Mouse (Mus musculus): ENCODE data around the gene Ppp2r5d.
A peak's percentile ranks its signal among the peaks of the same experiment; 100 is the strongest.

Gene Ppp2r5d

DNA sequence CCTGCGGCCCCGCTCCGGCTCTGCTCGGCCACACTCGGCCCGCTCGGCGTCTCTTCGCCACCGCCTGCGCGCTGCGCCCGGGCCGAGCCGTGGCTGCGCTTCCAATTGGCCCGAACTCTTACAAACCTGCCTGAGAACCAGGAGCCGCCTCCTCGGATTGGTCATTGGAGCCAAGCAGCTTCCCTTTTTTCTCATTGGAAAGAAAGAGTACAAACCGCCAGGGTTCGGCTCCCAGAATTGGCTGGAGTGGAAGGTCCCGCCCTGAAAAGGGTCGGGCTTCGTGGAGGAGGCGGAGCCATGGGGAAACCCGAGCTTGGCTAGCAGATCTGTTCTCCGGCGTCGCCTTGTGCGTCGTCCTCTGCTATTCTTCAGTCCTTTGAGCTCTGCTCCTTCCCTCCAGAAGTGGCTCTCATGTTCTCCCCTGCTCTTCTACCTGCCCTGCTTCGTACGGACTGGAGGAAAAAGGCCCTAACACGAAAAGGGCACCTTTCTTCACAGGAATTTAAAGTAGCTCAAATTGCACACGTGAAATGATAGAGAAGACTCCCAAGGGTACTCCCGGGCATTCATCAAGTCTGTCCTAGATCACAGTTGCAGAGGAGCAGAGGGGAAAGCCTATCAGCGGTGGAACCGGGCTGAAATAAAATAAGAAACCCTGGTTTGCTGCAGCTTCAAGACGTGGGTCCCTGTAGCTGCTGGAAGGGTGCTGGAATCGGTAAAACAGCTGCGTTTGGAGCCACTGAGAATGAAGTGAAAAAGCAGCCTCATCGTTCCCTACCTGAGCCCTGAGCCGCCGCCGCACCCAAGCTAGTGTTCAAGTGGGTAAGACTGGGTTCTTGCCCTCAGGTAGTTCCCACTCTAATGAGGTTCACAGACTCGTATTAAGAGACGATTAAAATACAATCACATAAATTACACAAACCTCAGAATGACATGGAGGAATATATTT is at the start of gene Ppp2r5d:
TSS of gene Ppp2r5d (minus strand) at position 225 of the 949 bp plus-strand sequence.
- peak; percentile 96 to 98 for DNase-seq

DNA sequence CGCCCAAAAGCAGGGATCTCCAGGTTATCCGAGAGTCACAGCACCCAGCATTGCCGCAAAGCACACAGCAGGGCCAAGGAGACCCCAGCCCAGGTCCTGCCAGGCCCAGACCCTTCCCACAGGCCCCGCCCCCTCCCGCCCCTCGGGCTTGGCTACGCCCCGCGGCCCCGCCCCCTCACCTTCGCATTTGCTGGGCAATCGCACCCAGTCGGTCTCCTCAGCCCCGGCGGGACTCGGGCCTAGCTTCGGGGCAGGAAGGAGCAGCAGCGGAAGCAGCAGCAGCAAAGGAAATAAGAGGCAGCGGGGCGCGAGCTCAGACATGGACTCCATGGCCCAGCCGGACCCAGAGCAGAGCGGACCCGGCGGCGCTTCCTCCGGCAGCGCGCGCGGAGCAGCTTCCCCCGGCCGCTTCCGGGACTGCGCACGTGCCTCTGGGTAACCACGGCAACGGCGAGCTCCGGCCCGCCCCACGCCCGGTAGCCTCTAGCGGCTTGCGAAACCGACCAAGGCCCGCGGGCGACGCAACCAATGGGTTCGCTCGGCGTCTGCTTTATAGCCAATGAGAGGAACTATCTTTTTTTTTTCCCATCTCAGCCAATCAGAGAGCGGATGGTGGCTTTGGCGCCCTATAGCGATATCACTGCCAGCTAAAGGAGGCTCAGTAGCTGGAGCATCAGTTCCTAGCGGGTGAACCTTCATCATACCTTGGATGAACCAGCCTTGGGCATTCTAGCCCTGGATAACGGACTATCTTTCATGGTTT is 47.1 kb upstream of the Ppp2r5d start, which contains the start of gene Cnpy3:
TSS of gene Cnpy3 (minus strand) at position 421 of the 763 bp plus-strand sequence.
- peak; percentile 98 to 99 for DNase-seq

DNA sequence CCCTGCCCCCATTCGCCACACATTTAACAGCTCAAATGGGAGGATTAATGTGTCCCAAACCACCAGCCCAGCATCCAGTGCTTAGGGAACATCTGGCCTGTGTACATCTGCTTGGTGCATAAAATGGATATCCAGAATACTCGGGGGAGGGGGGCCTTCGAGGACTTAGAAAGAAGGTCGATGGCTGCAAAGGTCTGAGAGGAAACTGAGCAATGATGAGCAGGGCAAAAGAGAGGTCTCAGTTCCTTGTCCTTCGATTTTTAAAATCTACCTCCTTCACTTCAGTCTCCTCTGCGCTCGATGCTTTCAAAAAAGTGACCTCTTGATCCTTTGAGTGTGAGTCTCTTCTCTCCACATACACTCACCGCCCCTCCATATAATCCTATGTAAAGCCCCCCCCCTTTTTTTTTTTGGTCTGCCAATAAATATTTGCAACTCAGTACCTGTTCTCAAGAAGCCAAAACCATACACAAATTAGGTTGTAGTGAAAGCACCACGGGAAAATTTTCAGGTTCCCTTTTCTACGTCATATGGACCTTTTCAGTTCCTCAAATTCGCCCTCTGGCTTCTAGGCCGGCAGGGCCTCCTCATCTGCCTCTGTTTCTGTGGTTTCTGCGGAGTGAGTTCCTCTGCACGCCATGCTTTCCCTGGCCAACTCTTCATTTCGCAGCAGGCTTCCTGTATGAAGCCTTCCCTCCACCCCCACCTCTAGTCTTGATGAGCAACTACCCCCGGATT is 46.3 kb upstream of the Ppp2r5d start:
- DNase-seq: peak in 1 of 2 experiments; percentile 19

DNA sequence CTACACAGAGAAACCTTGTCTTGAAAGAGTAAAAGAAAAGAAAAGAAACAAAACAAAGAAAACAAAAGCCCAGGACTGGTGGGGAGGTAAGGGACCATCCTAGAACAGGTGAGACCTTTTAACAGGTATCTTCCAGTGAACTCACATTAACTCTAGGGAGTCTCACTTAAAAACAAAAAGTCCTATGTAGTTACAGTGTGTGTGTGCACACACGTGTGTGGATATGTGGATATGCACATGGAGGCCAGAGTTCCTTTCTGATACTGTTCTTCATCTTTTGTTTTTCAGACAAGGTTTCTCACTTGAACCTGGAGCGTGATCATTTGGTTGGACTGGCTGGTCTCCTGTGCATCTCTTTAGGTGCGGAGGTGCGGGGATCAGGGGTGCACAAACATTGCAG is 45.7 kb upstream of the Ppp2r5d start:
- no peak for DNase-seq

DNA sequence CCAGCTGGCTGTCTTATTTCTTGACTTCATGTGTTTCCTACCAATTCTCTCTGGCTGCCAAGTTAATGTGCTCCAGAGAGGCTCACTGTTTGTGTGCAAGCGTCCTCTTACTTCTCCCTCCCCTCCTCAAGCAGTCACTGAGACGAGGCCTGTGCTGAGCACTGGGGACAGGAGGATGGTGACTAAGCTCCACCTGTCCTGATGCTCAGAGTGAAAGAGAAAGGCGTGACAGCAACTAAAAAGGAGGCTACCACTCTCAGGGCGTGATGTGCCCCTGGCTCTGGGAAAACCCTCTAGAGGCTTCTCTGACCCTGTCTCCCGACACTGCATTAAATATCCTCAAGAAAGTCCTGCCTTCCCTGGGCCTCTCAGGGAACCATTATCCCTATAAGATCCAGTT is 44.4 kb upstream of the Ppp2r5d start:
- DNase-seq: no peak

DNA sequence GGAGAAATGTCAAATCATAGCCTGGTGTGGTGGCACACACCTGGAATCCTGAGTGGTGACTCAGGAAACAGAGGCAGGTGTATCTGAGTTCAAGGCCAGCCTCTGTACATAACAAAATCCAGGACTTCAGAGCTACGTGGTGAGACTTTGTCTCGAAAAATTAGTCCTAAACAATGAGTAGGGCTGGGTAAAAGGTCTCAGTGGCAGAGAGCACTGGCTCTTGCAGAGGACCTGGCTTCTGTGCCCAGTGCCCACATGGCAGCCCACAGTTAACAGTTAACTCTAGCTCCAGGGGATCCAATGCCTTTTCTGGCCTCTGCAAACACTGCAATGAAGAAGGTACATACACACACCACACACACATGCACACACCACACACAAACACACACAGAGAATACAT is 42.9 kb upstream of the Ppp2r5d start:
- no peak for DNase-seq

DNA sequence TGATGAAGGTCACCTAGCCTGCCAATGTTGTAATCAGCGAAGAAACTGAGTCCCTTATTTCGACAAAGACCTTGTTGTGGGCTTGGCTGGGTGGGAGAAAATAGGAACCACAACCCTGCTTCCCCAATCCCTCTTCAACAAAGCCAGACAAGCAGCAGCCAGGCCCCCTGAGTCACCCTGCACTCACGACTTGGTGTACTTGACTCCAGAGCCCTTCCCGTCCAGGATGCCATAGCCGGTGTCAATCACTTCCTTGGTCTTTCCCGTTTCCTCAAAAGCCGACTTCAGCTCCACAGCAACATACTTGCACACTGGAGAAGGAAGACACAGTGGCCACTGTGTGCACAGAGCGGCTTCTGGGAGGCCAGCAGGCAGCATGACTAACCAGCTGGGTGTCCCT is 42.3 kb upstream of the Ppp2r5d start:
- no peak for DNase-seq

DNA sequence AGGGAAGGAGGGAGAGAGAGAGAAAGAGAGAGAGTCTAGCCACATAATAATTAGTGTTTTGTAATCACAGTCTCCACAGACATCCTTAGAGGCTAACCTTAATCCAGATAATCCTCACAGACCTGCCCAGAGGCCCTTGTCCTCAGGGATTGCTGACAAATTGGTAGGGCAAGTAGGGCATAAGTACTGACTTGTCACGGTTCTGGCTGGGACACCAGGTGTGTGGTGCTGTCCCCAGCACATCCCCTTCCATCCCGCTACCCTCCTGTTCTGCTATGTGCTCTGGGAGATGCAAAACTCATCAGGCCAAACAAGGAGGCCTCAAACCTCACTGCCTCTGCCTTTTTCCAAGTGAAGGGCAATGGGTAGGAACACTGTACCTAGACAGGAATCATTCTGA is 40.6 kb upstream of the Ppp2r5d start:
- DNase-seq: no peak

DNA sequence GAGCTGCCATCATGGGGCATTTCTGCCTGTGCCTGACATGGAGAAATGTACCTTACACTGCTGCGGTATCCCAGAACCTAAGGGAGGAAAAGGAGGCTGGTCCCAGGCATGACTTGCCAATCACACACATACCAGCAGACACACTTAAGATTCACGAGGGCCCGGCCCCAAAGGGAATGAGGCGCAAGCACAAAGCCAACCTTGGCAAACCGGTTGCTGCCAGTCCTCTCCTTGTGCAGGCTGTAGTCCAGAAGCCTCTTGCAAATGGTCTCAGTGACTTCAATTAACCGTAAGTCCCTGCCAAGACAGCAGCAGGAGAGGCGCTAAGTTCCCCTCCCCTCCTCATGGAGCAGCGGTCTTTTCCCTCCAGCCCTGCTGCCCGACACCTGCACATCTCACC is 38.1 kb upstream of the Ppp2r5d start:
- DNase-seq: peak; percentile 29 to 30

DNA sequence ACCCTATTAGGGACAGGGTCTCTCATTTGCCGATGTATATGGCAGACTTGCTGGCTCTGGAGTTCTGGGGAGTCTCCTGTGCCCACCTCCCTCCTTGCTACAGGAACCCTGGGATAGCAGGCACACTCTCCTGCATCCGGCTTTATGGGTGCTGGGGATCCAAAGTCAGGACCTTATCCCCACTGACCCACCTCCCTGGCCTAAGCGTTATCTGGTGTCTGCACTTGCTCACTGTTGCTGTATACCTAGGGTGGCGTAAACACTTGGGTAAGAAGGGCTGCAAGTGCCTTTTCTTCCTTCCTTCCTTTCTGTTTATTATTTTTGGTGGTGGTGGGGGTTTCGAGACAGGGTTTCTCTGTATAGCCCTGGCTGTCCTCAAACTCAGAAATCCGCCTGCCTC is 36.4 kb upstream of the Ppp2r5d start:
- DNase-seq: no peak

DNA sequence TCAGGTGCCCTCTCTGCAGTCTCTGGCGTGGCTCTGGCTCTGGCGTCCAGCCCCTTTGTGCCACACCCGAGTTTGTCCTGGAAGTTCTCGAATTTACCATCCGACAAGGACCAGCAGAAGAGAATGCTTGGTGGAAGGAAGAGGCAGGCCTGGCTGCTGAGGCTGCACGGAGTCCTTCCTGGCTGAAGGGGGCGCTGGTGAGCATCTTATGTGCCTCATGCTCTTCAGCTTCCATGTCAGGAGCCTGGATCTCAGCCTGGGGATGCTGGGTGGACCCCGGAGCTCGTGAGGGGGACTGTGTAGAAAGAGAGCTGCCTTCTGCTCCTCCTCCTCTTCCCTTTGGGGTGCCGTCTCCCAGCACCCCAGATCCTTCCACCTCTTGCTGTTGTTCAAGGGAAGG is 31.2 kb upstream of the Ppp2r5d start:
- DNase-seq: peak; percentile 45 to 54

DNA sequence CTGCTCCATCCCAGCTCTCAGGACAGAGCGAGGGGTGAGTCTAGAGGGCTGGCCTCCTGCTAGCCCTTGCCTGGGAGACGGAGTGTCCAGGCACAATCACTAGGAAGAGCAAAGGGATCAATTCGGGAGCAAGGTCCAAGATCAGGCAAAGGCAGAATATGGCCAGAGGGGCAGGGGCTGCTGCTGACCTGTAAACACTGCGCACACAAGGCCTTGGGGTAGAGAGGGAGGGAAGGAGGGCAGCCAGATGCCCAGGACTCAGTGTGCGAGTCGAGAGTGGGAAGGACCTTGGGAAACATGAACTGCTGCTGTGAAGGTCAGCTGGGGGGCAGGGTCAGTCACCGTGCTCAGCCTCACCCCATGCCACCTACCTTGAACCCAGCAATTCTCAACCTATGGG is 30.4 kb upstream of the Ppp2r5d start:
- no peak for DNase-seq

DNA sequence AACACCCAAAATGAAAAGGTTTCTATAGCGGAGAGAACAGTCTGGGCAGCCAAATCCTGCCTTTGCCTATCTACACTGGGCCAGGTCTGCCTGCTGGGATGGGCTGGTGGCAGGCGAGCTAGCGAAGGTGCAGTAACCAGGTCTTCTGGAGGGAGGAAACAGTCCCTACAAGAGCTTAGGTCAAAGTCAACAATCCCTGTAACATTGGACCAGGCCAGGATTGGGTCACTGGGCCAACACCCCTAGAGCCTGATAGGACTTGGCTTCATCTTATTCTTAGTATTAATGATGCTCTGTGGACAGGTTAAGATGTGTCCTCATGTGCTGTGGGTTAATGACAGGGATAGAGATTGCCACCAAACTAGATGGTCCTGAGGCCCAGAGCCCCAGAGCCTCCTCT is 29.1 kb upstream of the Ppp2r5d start:
- no peak for DNase-seq

DNA sequence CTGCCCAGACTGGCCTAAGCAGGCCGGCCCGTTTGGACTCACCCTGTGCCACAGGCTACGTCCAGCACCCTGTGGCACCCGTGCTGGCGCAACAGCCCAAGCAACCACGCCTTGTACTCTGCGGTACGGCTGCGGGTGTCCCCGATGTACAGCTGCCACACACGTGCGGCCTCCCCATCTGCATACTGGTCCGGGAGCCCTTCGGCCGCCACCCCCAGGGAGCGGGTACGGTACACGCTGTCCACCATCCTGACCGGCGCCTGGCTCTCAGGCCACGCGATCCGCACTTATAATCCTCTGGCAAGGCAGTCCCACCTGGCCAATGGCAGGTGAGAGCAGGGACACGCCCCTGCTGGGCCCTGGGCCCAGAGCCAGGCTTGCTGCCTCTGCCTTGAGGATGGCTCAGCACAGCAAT is 24.0 kb upstream of the Ppp2r5d start, which contains the start of gene Gnmt:
TSS of gene Gnmt (minus strand) at position 265 of the 415 bp plus-strand sequence.
- peak; percentile 90 to 91 for DNase-seq

DNA sequence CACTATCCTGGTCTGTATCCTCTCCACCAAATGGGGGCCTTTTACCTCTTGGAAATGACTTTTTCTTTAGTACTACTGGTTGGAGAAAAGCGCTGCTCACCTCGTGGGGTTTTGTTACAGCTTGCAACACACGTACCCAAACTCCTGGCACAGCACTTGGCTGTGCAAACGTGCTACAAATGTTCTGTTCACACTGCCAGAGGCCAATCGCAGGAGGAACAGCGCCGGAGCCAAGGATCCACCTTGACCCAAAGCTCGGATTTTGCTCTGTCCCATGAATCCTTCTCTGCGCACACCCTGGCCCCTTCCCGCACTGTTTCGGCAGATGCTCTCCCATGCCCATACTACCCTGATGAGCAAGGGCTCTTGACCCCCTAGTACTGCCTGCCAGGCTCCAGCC is 23.6 kb upstream of the Ppp2r5d start:
- DNase-seq: no peak

DNA sequence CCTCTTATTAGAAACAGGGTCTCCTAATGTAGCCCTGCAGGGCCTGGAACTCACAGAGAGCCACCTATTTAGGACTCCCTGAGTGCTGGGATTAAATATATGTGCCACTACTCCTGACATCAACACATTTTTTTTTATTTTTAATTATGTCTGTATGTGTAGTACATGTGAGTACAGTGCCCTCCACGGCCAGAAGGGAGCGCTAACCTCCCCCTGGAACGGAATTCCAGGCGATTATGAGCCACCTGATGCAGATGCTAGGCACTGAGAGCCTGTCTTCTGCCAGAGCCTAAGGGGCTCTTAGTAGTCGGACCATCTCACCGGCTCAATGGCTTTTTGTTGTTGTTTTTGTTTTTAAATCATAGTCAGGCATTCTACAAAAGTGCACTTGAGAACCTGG is 23.1 kb upstream of the Ppp2r5d start:
- peak; percentile 63 to 77 for DNase-seq

DNA sequence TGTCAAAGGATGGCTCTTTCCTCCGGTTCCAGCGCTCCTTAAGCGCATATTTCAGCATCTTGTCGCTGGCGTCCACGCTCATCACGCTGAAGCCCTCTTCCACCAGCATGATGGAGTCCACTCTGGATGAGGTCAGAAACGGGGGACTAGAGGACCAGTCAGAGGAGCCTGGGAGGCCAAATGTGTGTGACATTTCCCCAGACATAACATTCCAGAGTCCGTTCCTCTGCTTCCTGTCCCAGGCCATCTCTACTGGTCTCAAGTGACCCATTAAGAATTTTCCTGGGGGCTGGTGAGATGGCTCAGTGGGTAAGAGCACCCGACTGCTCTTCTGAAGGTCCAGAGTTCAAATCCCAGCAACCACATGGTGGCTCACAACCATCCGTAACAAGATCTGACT is 22.4 kb upstream of the Ppp2r5d start:
- DNase-seq: no peak

DNA sequence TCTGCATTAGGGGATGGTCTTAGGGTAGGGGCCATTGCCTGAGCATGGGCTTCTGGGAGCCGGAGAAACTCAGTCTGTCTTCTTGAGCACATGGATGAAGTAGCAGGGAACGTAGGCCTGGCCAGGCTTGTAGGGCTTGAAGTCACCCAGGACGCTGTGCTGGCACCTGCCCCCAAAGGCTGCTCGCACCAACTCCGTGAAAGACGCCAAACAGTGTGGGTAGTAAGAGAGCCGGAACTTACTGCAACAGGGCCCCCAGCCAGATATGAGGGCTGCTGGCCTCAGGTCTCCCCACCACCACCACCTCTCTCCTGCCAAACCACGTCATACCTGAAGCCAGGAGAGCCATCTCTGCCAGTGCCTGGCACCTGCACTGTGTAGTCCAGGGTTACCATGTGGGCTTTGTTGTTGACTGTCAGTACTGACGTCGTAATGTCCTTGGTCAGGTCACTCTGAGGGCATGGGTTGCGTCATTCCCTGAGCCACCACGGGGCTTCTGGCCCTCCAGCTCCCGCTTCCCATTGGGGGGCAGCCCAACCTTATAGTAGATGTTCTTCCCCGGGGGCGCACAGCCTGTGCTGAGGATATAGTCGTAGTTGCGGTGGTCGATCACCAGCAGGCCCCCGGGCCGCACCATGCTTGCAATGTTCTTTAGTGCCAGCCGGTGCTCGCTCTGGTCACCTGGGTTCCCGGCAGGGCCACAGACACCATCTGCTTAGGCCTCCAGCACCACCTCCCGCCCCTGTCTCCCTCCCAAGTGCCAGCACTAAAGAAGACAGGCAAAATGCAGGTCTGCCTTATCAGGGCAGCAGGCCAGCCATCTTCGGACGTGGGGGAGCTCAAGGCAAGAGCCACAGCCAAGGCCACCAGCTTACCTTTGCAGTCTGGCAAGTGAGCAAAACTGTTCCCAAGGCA is 21.1 kb upstream of the Ppp2r5d start:
- peak; percentile 80 to 87 for DNase-seq

DNA sequence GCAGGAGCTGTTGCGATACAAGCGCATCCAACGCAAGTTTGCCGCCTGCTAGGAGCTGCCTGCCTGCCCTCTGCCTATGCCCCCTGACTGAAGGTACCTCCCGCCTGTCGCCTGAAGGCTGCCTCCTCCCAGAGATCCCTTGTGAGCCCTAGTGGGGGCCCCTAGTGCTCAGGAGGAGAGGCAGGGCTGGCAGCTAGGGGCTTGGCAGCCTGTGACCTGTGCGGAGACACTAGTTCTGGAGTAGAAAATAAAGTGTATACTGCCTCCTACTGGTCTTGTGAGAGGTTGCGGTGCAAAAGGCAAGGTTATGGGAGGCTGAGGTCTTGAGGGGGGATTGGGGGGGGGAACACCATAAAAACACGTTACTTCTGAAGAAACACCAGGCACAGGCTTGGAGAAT is 20.4 kb upstream of the Ppp2r5d start:
- peak; percentile 67 to 75 for DNase-seq

DNA sequence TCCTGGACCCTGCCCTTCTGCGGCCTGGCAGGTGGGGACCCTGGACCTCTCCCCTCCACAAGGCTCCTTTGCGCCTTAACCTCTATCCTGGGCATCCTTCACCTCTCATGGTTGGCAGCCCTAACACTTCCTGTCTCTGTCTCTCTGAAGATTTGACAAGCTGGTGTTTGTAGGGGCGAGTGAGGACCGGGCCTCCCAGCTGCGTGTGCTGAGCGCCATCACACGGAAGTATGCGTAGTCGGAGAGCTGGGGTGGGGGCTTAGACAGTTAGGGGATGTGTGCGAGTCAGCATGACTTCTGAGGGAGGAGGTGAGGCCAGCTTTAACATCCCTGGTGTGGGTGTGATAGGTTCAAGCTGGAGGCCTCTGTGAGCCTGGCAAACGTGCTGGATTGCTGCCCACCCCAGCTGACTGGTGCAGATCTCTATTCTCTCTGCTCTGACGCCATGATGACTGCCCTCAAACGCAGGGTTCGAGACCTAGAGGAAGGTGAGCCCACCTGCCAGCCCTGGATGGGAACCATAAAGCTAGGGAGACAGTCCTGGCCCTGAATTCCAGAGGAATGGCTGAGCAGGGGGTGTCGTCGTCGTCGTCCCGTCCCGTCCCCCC is 19.7 kb upstream of the Ppp2r5d start:
- DNase-seq: peak; percentile 45 to 52

DNA sequence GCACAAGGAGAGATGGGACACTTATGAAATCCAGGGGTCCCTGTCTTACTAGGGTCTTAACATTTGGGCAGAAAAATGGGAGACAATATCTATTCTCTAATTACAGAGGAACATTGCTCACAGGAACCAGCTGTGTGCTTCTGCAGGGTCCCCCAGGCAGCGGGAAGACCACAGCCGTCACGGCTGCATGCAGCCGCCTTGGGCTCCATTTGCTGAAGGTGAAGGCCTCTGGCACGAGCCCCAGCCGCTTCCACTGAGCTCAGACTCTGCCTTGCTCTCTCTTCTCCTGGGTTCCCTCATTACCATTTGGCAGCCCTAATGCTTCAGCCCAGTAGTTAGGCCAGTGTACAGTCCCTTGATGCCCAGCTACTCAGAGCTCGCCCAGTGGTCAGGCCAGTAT is 16.2 kb upstream of the Ppp2r5d start:
- no peak for DNase-seq
